Mouse (Mus musculus): ENCODE results near the gene Gstp3.

DNA sequence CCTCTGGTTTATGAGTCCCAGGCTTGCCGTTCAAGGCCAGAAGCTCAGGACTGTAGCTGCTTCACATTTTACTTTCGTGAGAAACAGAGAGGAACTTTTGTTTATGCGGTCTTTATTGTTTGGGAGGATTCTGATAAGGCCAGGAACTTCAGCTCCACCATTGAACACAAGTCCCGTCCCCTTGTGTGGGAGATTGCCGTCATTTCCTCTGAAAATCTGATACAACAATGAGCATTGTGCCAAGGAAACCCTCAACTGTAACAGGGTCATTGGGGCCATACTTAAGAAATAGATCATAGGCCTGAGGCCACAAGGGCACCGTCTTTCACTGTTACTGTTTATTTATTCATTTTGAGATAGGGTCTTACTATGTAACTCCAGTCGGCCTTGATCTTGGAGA lies 36.2 kb downstream of the Gstp3 start:
- TF ChIP-seq TAL1 (IDR thresholded peaks at IDR 0.05; ENCODE audit: low read length) (no peak), GATA1 (IDR thresholded peaks at IDR 0.05; ENCODE audit: low read length) (no peak)

All from erythroblast, embryonic 14.5 days (primary cell).